Mouse (Mus musculus) regulatory T cell (primary cell): ENCODE results near the gene 1700018F24Rik.
"Not testable (repeated sequence)": the region's sequence is repeated elsewhere in the genome, so short reads cannot be mapped to it uniquely, and the experiment has no call there.

ENCODE experiments used
- in situ Hi-C: fragments of 300-600 bp; cut with MboI, MseI; formaldehyde crosslinking; loops from one replicate; pipeline ENCODE4 v1.15.1; 2025; ENCODE audit warnings: high pct_unique_total_duplicates

Gene 1700018F24Rik

GRCm38 (mm10) chr5:145081866-145082613 is 39.2 kb downstream of the 1700018F24Rik start:
- in situ Hi-C loops: no loop called here

- in situ Hi-C loops: not testable (repeated sequence)
Measured at GRCm38 (mm10) chr5:145083201-145083600, 40.4 kb downstream of the 1700018F24Rik start.

GRCm38 (mm10) chr5:145083632-145084451 is 41.1 kb downstream of the 1700018F24Rik start, which contains the start of the genes Arpc1a and Kpna7:
Gene Arpc1a, plus strand, starts transcription at chr5:145083830.
Gene Kpna7, minus strand, starts transcription at chr5:145084030.
- in situ Hi-C loops: no loop called here

- in situ Hi-C loops: no loop called here
Measured at GRCm38 (mm10) chr5:145084822-145085221, 42.0 kb downstream of the 1700018F24Rik start.

GRCm38 (mm10) chr5:145088186-145088585 is 45.4 kb downstream of the 1700018F24Rik start:
- in situ Hi-C loops: no loop called here

- in situ Hi-C loops: loop anchor here (10.0 kb wide), 2 partner anchors 305 to 1585 kb away; no protein-coding TSS in a partner anchor
Measured at GRCm38 (mm10) chr5:145089878-145090277, 47.1 kb downstream of the 1700018F24Rik start.
